Mouse (Mus musculus) heart, postnatal 0 days (tissue): ENCODE measurements at regions not wholly inside any gene's neighbourhood (a gene's known extent, or its start where the extent isn't known, plus 50 kb on each side); places are given as distances from the start of the nearest gene placed in this dataset.

Source experiments
- CTCF ChIP-seq: IDR thresholded peaks from 2 replicates; pipeline ENCODE4 v1.5.1; 2016; ENCODE audit warnings: antibody characterized with exemption, control low read depth, low read depth
- EP300 ChIP-seq: IDR thresholded peaks from 2 replicates; pipeline ENCODE4 v1.6.1; 2016; ENCODE audit warnings: antibody characterized with exemption, low read depth

GRCm38 (mm10) chr14:102915918-102916317 lies 66.5 kb downstream of the Kctd12 start:
- TF ChIP-seq EP300 (no peak), CTCF (no peak)
